Mouse (Mus musculus): ENCODE measurements around the gene Hoxa5. TPM values are rescaled to one million over a fixed set of nuclear protein-coding genes. Genes with fewer than 3 reads are reported as not detected.

The Hoxa5 gene
- polyA plus RNA-seq, 1 experiment = 1.6 TPM

- Histone ChIP-seq H3ac (ENCODE audit: control insufficient read depth, insufficient read length) (no peak overlapping the region), H3K4me2 (ENCODE audit: low read depth) (peak overlapping the region; percentile 14), H3K27me3 (ENCODE audit: control insufficient read depth, insufficient read depth, insufficient read length) (no peaks in the 10 kb centered on the region), H3K36me3 (ENCODE audit: control insufficient read depth, insufficient read depth) (peaks cover 5% of the 10 kb centered on the region), H3K79me2 (ENCODE audit: control insufficient read depth, insufficient read depth) (peaks cover 2% of the 10 kb centered on the region), H3K4me3 (no peak overlapping the region)
- no peak for TF ChIP-seq E2F4 (IDR thresholded peaks at IDR 0.05; ENCODE audit: insufficient read depth)
- TF ChIP-seq TCF3 (IDR thresholded peaks at IDR 0.05; ENCODE audit: insufficient read length, low read depth) = no peak
- no peak for TF ChIP-seq POLR2A (IDR thresholded peaks at IDR 0.05; ENCODE audit: insufficient read length, low read depth)
- no peak for TF ChIP-seq SRF (IDR thresholded peaks at IDR 0.05; ENCODE audit: control insufficient read depth, insufficient read length, low read depth)
- no peak for TF ChIP-seq MYOG (IDR thresholded peaks at IDR 0.05; ENCODE audit: control insufficient read depth in 1 of 3, insufficient read depth in 1 of 3, insufficient read length in 2 of 3, low read depth in 2 of 3)
- TF ChIP-seq POLR2AphosphoS2 (IDR thresholded peaks at IDR 0.05; ENCODE audit: insufficient read length, low read depth) = no peak
- TF ChIP-seq TCF12 (IDR thresholded peaks at IDR 0.05; ENCODE audit: insufficient read depth, poor library complexity, severe bottlenecking) = no peak
- TF ChIP-seq REST (IDR thresholded peaks at IDR 0.05; ENCODE audit: insufficient read depth, insufficient read length) = no peak
- TF ChIP-seq CEBPB (IDR thresholded peaks at IDR 0.05; ENCODE audit: insufficient read depth, poor library complexity, severe bottlenecking) = no peak
Measured at GRCm38 (mm10) chr6:52197271-52197670, 7.1 kb downstream of the Hoxa5 start.

GRCm38 (mm10) chr6:52196811-52197210 is 7.6 kb downstream of the Hoxa5 start:
- H3K4me3 ChIP-seq = no peak overlapping the region
- no peaks in the 10 kb centered on the region for H3K27me3 ChIP-seq (ENCODE audit: control insufficient read depth, insufficient read depth, insufficient read length)
- peaks cover 4% of the 10 kb centered on the region for H3K79me2 ChIP-seq (ENCODE audit: control insufficient read depth, insufficient read depth)
- TF ChIP-seq CEBPB (IDR thresholded peaks at IDR 0.05; ENCODE audit: insufficient read depth, poor library complexity, severe bottlenecking) (no peak), TCF12 (IDR thresholded peaks at IDR 0.05; ENCODE audit: insufficient read depth, poor library complexity, severe bottlenecking) (no peak), POLR2A (IDR thresholded peaks at IDR 0.05; ENCODE audit: insufficient read length, low read depth) (no peak), TCF3 (IDR thresholded peaks at IDR 0.05; ENCODE audit: insufficient read length, low read depth) (no peak), E2F4 (IDR thresholded peaks at IDR 0.05; ENCODE audit: insufficient read depth) (no peak), REST (IDR thresholded peaks at IDR 0.05; ENCODE audit: insufficient read depth, insufficient read length) (no peak), MYOD1 (IDR thresholded peaks at IDR 0.05; ENCODE audit: control insufficient read depth in 1 of 3, insufficient read length in 2 of 3, low read depth in 2 of 3) (no peak), POLR2AphosphoS2 (IDR thresholded peaks at IDR 0.05; ENCODE audit: insufficient read length, low read depth) (no peak), SRF (IDR thresholded peaks at IDR 0.05; ENCODE audit: control insufficient read depth, insufficient read length, low read depth) (no peak), USF1 (IDR thresholded peaks at IDR 0.05; ENCODE audit: low read depth) (no peak), MAX (IDR thresholded peaks at IDR 0.05; ENCODE audit: low read depth) (no peak), MYOG (IDR thresholded peaks at IDR 0.05; ENCODE audit: control insufficient read depth in 1 of 3, insufficient read depth in 1 of 3, insufficient read length in 2 of 3, low read depth in 2 of 3) (no peak)
- no peak overlapping the region for H3ac ChIP-seq (ENCODE audit: control insufficient read depth, insufficient read length)
- peak overlapping the region; percentile 14 for H3K4me2 ChIP-seq (ENCODE audit: low read depth)
- H3K36me3 ChIP-seq (ENCODE audit: control insufficient read depth, insufficient read depth) = peaks cover under 1% of the 10 kb centered on the region

GRCm38 (mm10) chr6:52194690-52195089 is 9.7 kb downstream of the Hoxa5 start:
- no peak overlapping the region for H3K4me3 ChIP-seq
- H3K79me2 ChIP-seq (ENCODE audit: control insufficient read depth, insufficient read depth) = peaks cover 4% of the 10 kb centered on the region
- H3ac ChIP-seq (ENCODE audit: control insufficient read depth, insufficient read length) = no peak overlapping the region
- no peaks in the 10 kb centered on the region for H3K36me3 ChIP-seq (ENCODE audit: control insufficient read depth, insufficient read depth)
- TF ChIP-seq TCF12 (IDR thresholded peaks at IDR 0.05; ENCODE audit: insufficient read depth, poor library complexity, severe bottlenecking) = no peak
- no peak for TF ChIP-seq SRF (IDR thresholded peaks at IDR 0.05; ENCODE audit: control insufficient read depth, insufficient read length, low read depth)
- H3K27me3 ChIP-seq (ENCODE audit: control insufficient read depth, insufficient read depth, insufficient read length) = no peaks in the 10 kb centered on the region
- H3K4me2 ChIP-seq (ENCODE audit: low read depth) = no peak overlapping the region

- TF ChIP-seq SRF (IDR thresholded peaks at IDR 0.05; ENCODE audit: control insufficient read depth, insufficient read length, low read depth) (no peak), POLR2A (IDR thresholded peaks at IDR 0.05; ENCODE audit: insufficient read length, low read depth) (peak; percentile 54), E2F4 (IDR thresholded peaks at IDR 0.05; ENCODE audit: insufficient read depth) (peak; percentile 59), POLR2AphosphoS2 (IDR thresholded peaks at IDR 0.05; ENCODE audit: insufficient read length, low read depth) (peak; percentile 57), USF1 (IDR thresholded peaks at IDR 0.05; ENCODE audit: low read depth) (peak; percentile 93)
- Histone ChIP-seq H3K4me3 (peak overlapping the region; percentile 47), H3ac (ENCODE audit: control insufficient read depth, insufficient read length) (peak overlapping the region; percentile 0), H3K79me2 (ENCODE audit: control insufficient read depth, insufficient read depth) (peaks cover 4% of the 10 kb centered on the region), H3K36me3 (ENCODE audit: control insufficient read depth, insufficient read depth) (no peaks in the 10 kb centered on the region), H3K27me3 (ENCODE audit: control insufficient read depth, insufficient read depth, insufficient read length) (no peaks in the 10 kb centered on the region), H3K4me2 (ENCODE audit: low read depth) (peak overlapping the region; percentile 84)
Measured at GRCm38 (mm10) chr6:52191860-52192550, 12.4 kb downstream of the Hoxa5 start.

- H3K27me3 ChIP-seq (ENCODE audit: control insufficient read depth, insufficient read depth, insufficient read length) = no peaks in the 10 kb centered on the region
- no peak for TF ChIP-seq REST (IDR thresholded peaks at IDR 0.05; ENCODE audit: insufficient read depth, insufficient read length)
- TF ChIP-seq MAX (IDR thresholded peaks at IDR 0.05; ENCODE audit: low read depth) = no peak
- TF ChIP-seq USF1 (IDR thresholded peaks at IDR 0.05; ENCODE audit: low read depth) = no peak
- TF ChIP-seq MYOD1 (IDR thresholded peaks at IDR 0.05; ENCODE audit: control insufficient read depth in 1 of 3, insufficient read length in 2 of 3, low read depth in 2 of 3) = no peak
- no peak for TF ChIP-seq TCF12 (IDR thresholded peaks at IDR 0.05; ENCODE audit: insufficient read depth, poor library complexity, severe bottlenecking)
- TF ChIP-seq MYOG (IDR thresholded peaks at IDR 0.05; ENCODE audit: control insufficient read depth in 1 of 3, insufficient read depth in 1 of 3, insufficient read length in 2 of 3, low read depth in 2 of 3) = no peak
- no peak for TF ChIP-seq CEBPB (IDR thresholded peaks at IDR 0.05; ENCODE audit: insufficient read depth, poor library complexity, severe bottlenecking)
- TF ChIP-seq SRF (IDR thresholded peaks at IDR 0.05; ENCODE audit: control insufficient read depth, insufficient read length, low read depth) = no peak
- TF ChIP-seq POLR2A (IDR thresholded peaks at IDR 0.05; ENCODE audit: insufficient read length, low read depth) = no peak
- no peak for TF ChIP-seq E2F4 (IDR thresholded peaks at IDR 0.05; ENCODE audit: insufficient read depth)
- no peak for TF ChIP-seq POLR2AphosphoS2 (IDR thresholded peaks at IDR 0.05; ENCODE audit: insufficient read length, low read depth)
- TF ChIP-seq TCF3 (IDR thresholded peaks at IDR 0.05; ENCODE audit: insufficient read length, low read depth) = no peak
Measured at GRCm38 (mm10) chr6:52190906-52191810, 13.2 kb downstream of the Hoxa5 start, which contains the start of gene Hoxa4. Gene Hoxa4 (minus strand): TSS chr6:52191753.

More at GRCm38 (mm10) chr6:52190906-52191810, 13.2 kb downstream of the Hoxa5 start, which contains the start of gene Hoxa4:
- Histone ChIP-seq H3K36me3 (ENCODE audit: control insufficient read depth, insufficient read depth) (no peaks in the 10 kb centered on the region), H3K4me3 (peak within 1 kb of the TSS; percentile 47), H3ac (ENCODE audit: control insufficient read depth, insufficient read length) (peak within 1 kb of the TSS; percentile 0), H3K79me2 (ENCODE audit: control insufficient read depth, insufficient read depth) (peaks cover 4% of the 10 kb centered on the region), H3K4me2 (ENCODE audit: low read depth) (peak within 1 kb of the TSS; percentile 84)
